Mouse (Mus musculus) intestine, embryonic 15.5 days (tissue): ENCODE results near the gene Ovgp1. TPM values are rescaled to one million over a fixed set of nuclear protein-coding genes. Genes with fewer than 3 reads are reported as not detected.
A peak's percentile ranks its signal among the peaks of the same experiment; 100 is the strongest.
"Not testable (repeated sequence)": the region's sequence is repeated elsewhere in the genome, so short reads cannot be mapped to it uniquely, and the experiment has no call there.

Experiments used
- ATAC-seq: fragments of 200-750 bp; cut with Nextera tagmentation; 2 replicates; pipeline ENCODE4 v1.8.0; 2017; ENCODE audit warnings: moderate TSS enrichment, moderate library complexity
- H3K27ac ChIP-seq: fragments of 300-500 bp; sonication (generic); 2 replicates; pipeline ENCODE4 v1.5.1; 2015; ENCODE audit warnings: mild to moderate bottlenecking, inconsistent platforms
- H3K27me3 ChIP-seq: fragments of 300-500 bp; sonication (generic); replicated peaks from 2 replicates; pipeline ENCODE4 v1.6.1; 2015; ENCODE audit warnings: inconsistent platforms
- H3K36me3 ChIP-seq: fragments of 300-500 bp; sonication (generic); 2 replicates; pipeline ENCODE4 v1.6.1; 2015; ENCODE audit warnings: inconsistent platforms
- H3K4me1 ChIP-seq: fragments of 300-500 bp; sonication (generic); replicated peaks from 2 replicates; pipeline ENCODE4 v1.6.1; 2015; ENCODE audit warnings: inconsistent platforms
- H3K4me2 ChIP-seq: fragments of 300-500 bp; sonication (generic); replicated peaks from 2 replicates; pipeline ENCODE4 v1.6.1; 2015; ENCODE audit warnings: mild to moderate bottlenecking, inconsistent platforms
- H3K4me3 ChIP-seq: fragments of 300-500 bp; sonication (generic); replicated peaks from 2 replicates; pipeline ENCODE4 v1.5.1; 2015; ENCODE audit warnings: inconsistent platforms
- H3K9ac ChIP-seq: fragments of 300-500 bp; sonication (generic); 2 replicates; pipeline ENCODE4 v1.6.1; 2015; ENCODE audit warnings: inconsistent platforms
- H3K9me3 ChIP-seq: fragments of 300-500 bp; sonication (generic); 2 replicates; pipeline ENCODE4 v1.6.1; 2016; ENCODE audit warnings: inconsistent platforms
- WGBS: fragments of 180-500 bp; shearing (Covaris S2); methylation state at CpG from one replicate; pipeline ENCODE4 v1.1.7; 2015; 5-methylcytosine and 5-hydroxymethylcytosine counted together
- polyA plus RNA-seq: library from polyadenylated mRNA; unstranded; fragments of >200 nt; fragmentation: Nextera tagmentation; extraction: Ambion mirVana; gene quantifications from 2 replicates; pipeline ENCODE4 v1.2.1, GENCODE M21; 2015

Gene Ovgp1
- polyA plus RNA-seq, 1 experiment from 2014 or later: 0.97 TPM

DNA sequence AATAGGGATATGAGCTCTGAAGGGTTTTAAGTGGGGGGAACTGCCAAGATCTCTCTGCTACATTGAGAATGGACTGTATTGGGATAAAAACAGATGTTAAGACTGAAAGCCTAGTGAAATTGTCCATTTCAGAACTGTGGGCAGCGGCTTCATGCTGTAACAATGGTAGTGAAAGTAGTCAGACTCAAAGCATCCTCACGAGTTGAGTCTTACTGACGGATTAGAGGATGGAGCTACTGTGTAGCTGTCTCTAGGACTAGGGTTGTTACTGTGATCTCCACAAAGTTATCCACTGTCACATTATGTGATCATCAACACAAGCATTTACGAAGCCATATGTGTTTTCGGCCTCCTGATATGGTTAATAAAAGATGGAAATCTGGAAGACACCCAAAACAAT is 15.3 kb upstream of the Ovgp1 start:
- WGBS: 42% methylated on average over 5 of the region's 5 CpGs
- Histone ChIP-seq H3K9ac (peak overlapping the region; percentile 95), H3K4me2 (peak overlapping the region; percentile 61), H3K27me3 (no peaks in the 10 kb centered on the region), H3K4me3 (peak overlapping the region; percentile 93), H3K4me1 (peaks cover 12% of the 10 kb centered on the region; the same call in 1 of the 2 replicates), H3K9me3 (no peaks in the 10 kb centered on the region), H3K36me3 (peaks cover 19% of the 10 kb centered on the region), H3K27ac (no peak overlapping the region)
- no peak for ATAC-seq

DNA sequence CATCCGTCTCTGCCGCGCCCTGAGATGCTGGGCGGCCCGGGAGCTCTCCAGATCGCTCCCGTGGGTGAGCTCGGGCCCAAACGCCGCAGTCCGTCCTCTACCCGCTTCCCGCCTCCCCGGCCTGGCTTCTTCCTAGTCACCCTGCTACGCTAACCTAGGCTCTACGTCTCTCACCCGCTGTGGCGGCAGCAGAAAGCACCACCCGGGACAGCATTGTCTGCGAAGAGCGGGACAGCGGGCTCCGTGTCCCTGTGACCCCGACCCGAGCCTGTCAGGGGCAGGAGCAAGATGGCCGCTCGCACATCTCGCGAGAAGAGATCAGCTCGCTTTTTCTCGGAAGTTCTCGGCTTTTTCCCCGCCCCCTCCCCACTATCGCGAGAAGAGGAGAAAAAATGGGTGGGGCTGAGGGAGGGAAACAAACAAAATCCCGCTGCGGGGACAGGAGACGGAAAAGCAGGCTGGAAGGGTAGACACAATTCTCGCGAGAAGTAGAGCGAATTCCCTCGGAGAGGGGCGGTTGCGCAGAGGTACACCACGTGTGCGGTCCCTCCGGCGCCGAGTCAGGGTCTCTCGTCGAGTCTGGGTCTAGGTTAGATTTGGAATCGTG is 14.4 kb upstream of the Ovgp1 start, which contains the start of gene Wdr77:
Wdr77 (plus strand) TSS at position 396 of the 607 bp plus-strand sequence.
- no peaks in the 10 kb centered on the region for H3K9me3 ChIP-seq
- no peaks in the 10 kb centered on the region for H3K27me3 ChIP-seq
- peak; percentile 99 for ATAC-seq
- H3K9ac ChIP-seq: peak within 1 kb of the TSS; percentile 95
- H3K27ac ChIP-seq: peak within 1 kb of the TSS; percentile 89
- H3K4me3 ChIP-seq: peak within 1 kb of the TSS; percentile 93
- peaks cover 23% of the 10 kb centered on the region for H3K36me3 ChIP-seq
- under 1% methylated on average over 52 of the region's 52 CpGs for WGBS
- peaks cover 12% of the 10 kb centered on the region; the same call in 1 of the 2 replicates for H3K4me1 ChIP-seq
- peak within 1 kb of the TSS; percentile 75 for H3K4me2 ChIP-seq

DNA sequence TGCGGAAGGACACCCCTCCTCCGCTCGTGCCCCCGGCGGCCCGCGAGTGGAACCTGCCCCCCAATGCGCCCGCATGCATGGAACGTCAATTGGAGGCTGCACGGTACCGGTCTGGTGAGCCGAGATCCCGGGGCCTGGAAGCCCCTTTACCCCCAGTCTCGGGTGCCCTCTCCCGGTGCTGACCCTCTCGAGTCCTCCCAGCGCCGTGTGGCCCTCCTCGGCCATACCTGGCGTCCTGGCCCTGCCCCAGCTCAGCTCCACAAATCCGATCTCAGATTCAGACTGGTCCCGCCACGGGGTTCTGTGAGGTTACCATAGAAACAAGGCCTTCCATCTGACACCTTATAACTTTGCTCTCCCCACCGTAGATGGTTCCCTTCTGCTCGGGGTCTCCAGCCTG is 13.9 kb upstream of the Ovgp1 start:
- ATAC-seq: peak; percentile 65

DNA sequence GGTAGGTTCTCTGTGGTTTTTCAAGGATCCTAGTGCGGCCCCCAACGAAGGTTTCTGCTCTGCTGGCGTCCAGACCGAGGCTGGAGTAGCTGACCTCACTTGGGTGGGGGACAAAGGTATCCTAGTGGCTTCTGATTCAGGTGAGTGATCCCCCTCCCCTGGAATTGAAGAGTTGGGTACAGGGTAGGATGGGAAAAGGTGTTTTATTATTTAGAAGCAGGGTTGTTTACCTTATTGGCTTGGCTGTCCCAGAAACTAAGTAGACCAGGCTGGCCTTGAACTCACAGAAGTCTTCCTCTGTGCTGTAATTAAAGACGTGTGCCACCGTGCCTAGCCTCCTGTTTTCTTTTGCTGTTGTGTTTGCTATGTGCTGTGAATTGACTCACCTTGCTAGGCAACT is 13.5 kb upstream of the Ovgp1 start, which contains the start of gene Atp5f1:
Atp5f1 (minus strand) TSS at position 101 of the 400 bp plus-strand sequence.
- Histone ChIP-seq H3K4me3 (peak within 1 kb of the TSS; percentile 93), H3K9ac (peak within 1 kb of the TSS; percentile 95), H3K27ac (peak within 1 kb of the TSS; percentile 89), H3K36me3 (peaks cover 32% of the 10 kb centered on the region), H3K9me3 (no peaks in the 10 kb centered on the region), H3K4me2 (peak within 1 kb of the TSS; percentile 75), H3K27me3 (no peaks in the 10 kb centered on the region), H3K4me1 (peaks cover 12% of the 10 kb centered on the region; the same call in 1 of the 2 replicates)
- peak; percentile 16; the same call in 1 of the 2 replicates for ATAC-seq
- WGBS: 8% methylated on average over 6 of the region's 6 CpGs

More for the DNA sequence above, 13.9 kb upstream of the Ovgp1 start:
- under 1% methylated on average over 26 of the region's 26 CpGs for WGBS
- peak overlapping the region; percentile 93 for H3K4me3 ChIP-seq
- H3K9ac ChIP-seq: peak overlapping the region; percentile 88
- no peaks in the 10 kb centered on the region for H3K9me3 ChIP-seq
- H3K4me2 ChIP-seq: peak overlapping the region; percentile 75
- peaks cover 28% of the 10 kb centered on the region for H3K36me3 ChIP-seq
- peak overlapping the region; percentile 58 for H3K27ac ChIP-seq
- H3K4me1 ChIP-seq: peaks cover 12% of the 10 kb centered on the region; the same call in 1 of the 2 replicates
- no peaks in the 10 kb centered on the region for H3K27me3 ChIP-seq

DNA sequence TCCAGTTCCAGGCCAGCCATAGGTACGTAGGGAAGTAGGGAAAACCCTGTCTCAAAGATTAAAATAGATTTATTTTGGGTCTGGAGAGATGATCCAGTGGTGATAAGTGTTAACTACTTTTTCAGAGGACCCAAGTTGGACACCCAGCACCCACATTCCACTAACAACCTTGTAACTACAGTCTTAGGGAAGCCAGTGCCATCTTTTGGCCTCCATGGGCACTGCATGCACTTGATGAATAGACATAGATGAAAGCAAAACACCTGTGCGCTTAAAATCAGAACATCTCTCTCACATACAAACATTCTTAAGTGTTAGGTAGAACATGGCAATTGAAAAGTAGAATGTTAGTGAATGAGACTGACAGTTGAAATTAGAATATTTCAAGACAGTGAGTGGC is 12.8 kb upstream of the Ovgp1 start:
- Histone ChIP-seq H3K27me3 (no peaks in the 10 kb centered on the region), H3K9me3 (no peaks in the 10 kb centered on the region), H3K36me3 (peaks cover 36% of the 10 kb centered on the region), H3K4me1 (peaks cover 12% of the 10 kb centered on the region; the same call in 1 of the 2 replicates), H3K4me2 (peak overlapping the region; percentile 75), H3K27ac (no peak overlapping the region), H3K9ac (no peak overlapping the region), H3K4me3 (peak overlapping the region; percentile 93; the same call in 1 of the 2 replicates)
- no peak for ATAC-seq
- WGBS: 93% methylated on average over 2 of the region's 2 CpGs

DNA sequence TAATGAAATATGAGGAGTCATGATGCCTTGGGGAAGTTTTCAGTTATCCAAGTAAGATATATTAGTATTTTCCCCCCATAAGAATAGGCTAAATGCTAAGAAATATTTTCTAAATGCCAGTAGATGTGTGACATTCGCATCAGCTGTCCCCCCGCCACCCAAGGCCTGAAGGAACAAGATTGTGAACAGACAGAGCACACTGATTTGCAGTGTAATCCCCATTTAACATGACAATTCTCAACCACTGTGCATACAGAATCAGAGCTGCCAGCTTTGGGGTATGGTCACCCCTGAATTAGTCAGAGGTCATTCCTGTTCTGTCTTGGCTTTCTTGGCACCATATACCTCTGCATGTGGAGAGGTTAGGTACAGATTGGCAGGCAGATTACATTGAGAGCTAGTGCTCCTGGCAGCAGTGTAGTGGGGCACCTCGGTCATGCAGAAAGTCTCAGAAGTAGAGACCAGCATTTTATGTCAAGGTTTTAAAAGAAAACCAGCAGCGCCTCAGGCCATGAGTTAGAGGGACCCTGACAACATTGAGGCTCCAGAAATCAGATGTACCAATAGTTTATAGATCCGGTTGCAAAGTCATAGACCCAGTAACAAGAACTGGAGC is 1.6 kb upstream of the Ovgp1 start:
- 79% methylated on average over 5 of the region's 5 CpGs for WGBS
- H3K36me3 ChIP-seq: peaks cover 19% of the 10 kb centered on the region
- ATAC-seq: no peak
- H3K4me1 ChIP-seq: no peaks in the 10 kb centered on the region
- H3K27ac ChIP-seq: no peak overlapping the region
- no peak overlapping the region for H3K4me2 ChIP-seq
- H3K4me3 ChIP-seq: no peak overlapping the region
- no peak overlapping the region for H3K9ac ChIP-seq
- no peaks in the 10 kb centered on the region for H3K27me3 ChIP-seq
- no peaks in the 10 kb centered on the region for H3K9me3 ChIP-seq

DNA sequence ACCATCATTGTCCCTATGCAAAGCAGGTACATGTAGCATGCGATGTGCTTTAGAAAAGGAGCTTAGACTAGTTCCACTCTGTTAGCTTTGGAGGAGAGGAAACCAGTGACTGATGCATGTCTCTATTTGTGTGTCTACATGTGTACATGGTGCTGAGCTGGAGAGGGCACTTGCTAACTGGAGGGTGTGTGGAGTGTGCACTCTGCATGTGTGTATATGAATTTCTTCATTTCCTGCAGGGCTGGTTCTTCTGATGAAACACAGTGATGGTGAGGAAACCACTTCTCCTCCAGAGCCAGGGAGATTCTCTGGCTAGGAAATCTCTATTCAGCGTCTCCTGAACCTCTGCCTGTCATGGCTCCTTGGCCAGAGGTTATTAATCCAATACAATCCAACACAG is 663 bp downstream of the Ovgp1 start:
- Histone ChIP-seq H3K9me3 (no peaks in the 10 kb centered on the region), H3K27ac (no peak overlapping the region), H3K9ac (no peak overlapping the region), H3K36me3 (peaks cover 4% of the 10 kb centered on the region; the same call in 1 of the 2 replicates), H3K4me2 (no peak overlapping the region), H3K4me1 (no peaks in the 10 kb centered on the region), H3K4me3 (no peak overlapping the region), H3K27me3 (no peaks in the 10 kb centered on the region)
- WGBS: 85% methylated on average over 2 of the region's 2 CpGs
- ATAC-seq: no peak

DNA sequence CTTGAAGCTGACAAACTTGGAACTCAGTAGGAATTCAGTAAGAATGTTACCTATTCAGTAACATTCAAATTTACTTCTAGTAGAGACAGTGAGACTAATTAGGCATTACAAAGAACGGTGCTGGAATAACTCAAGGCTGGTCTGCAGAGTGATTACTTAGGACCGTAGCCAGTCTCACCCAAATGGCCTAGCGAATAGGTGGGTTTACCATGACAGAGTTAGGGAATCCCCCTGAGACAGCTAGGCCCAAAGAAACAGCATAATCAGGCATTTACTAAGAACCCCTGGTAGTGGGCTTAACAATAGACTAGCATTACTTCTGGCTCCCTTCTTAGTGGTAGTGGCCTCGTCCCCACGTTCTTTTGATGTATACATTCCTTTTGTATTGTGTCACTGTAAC is 16.1 kb downstream of the Ovgp1 start:
- not testable (repeated sequence) for H3K27me3 ChIP-seq, H3K4me1 ChIP-seq, H3K4me2 ChIP-seq, H3K4me3 ChIP-seq, ATAC-seq, H3K36me3 ChIP-seq, H3K27ac ChIP-seq, H3K9ac ChIP-seq, H3K9me3 ChIP-seq
- 72% methylated on average over 5 of the region's 5 CpGs for WGBS

DNA sequence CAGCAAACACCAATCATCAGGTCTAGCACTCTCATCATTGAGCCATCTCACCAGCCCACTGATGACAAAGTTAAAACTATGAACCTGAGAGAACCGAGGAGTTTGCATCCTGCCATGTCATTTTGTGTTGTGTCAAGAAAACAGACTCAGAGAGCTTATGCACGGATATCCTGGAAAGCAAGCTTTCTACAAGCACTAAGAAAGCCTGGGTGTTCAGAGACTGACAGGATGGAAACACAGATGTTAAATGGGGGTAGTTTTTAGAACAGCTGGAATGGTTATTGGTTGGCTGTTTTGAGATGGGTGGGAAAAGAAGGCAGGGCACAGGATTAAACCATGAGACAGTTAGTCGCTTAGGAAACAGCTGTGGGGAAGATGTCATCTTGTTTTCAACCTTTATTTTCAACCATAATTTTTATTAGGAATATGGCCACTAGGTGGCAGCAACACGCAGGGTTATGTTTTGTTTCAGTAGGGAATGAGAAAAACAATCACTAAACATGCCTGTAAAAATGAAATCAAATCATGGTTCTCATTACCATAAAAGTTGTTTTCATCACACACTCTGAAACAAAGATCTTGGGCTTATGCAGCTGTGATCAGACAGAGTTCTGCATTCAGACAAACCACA is 18.3 kb downstream of the Ovgp1 start:
- no peaks in the 10 kb centered on the region for H3K27me3 ChIP-seq
- H3K9me3 ChIP-seq: no peaks in the 10 kb centered on the region
- no peak overlapping the region for H3K27ac ChIP-seq
- H3K4me2 ChIP-seq: no peak overlapping the region
- H3K4me3 ChIP-seq: no peak overlapping the region
- no peaks in the 10 kb centered on the region for H3K4me1 ChIP-seq
- 21% methylated on average over 4 of the region's 4 CpGs for WGBS
- no peaks in the 10 kb centered on the region for H3K36me3 ChIP-seq
- no peak overlapping the region for H3K9ac ChIP-seq
- ATAC-seq: no peak

DNA sequence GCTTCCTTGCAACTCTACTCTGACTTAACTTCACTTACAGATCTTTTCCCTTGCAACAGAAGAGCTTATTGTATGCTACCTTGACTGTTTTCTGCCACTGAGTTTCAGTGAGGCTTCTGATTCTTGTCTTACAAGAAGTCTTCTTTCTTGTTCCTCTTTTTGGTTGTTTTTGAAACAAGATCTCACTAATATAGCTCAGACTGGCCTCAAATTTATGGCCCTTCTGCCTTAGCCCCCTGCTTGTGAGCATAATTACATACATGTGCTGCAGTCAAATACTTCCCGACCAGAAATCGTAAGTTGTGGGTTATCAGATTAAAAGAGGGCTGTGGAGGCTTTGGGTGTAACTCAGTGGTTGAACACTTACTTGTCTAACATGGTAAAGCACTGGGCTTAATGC is 21.2 kb downstream of the Ovgp1 start:
- Histone ChIP-seq H3K27ac (no peak overlapping the region), H3K4me2 (no peak overlapping the region), H3K36me3 (no peaks in the 10 kb centered on the region), H3K4me1 (no peaks in the 10 kb centered on the region), H3K9ac (no peak overlapping the region), H3K4me3 (no peak overlapping the region), H3K27me3 (no peaks in the 10 kb centered on the region), H3K9me3 (no peaks in the 10 kb centered on the region)
- 57% methylated on average over 2 of the region's 2 CpGs for WGBS
- ATAC-seq: no peak

DNA sequence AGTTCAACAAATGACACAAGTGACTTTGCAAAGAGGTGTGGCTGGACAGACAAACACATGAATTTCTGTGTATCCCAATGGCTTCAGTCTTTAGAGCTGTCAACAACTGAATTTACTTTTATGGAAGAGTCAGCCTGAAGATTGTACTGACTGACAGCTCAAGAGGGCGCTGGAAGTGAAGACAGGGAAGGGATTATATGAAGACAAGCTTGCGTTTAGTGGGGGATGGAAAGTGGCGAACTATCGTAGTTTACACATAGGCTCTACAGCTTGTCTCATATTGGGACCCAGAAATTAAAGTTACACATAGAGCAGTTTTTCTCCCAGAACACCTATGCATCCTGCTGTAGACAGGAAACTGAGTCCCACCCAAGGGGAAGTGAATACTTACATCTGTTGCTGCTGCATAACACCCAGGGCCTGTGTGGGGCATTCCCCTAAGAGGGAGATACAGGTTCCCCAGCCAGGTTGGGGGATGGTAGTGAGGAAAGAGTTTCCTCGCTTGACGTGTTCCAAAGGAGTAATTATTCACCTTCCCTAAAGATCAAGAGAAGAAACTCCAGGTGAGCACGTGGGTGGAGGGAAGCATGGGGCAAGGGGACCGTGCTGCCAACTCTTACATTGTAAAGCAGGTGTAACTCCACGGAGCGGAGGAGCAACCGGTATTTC is 27.3 kb downstream of the Ovgp1 start:
- H3K9me3 ChIP-seq: no peaks in the 10 kb centered on the region
- H3K36me3 ChIP-seq: no peaks in the 10 kb centered on the region
- no peak overlapping the region for H3K9ac ChIP-seq
- H3K27me3 ChIP-seq: no peaks in the 10 kb centered on the region
- 0 out of 2 replicates have a peak, but pooled peaks cover 5% of the 10 kb centered on the region for H3K4me1 ChIP-seq
- WGBS: 23% methylated on average over 11 of the region's 11 CpGs
- peak; percentile 36; the same call in 1 of the 2 replicates for ATAC-seq
- H3K27ac ChIP-seq: no peak overlapping the region
- no peak overlapping the region for H3K4me3 ChIP-seq
- H3K4me2 ChIP-seq: peak overlapping the region; percentile 46
